Mouse (Mus musculus): ENCODE results near the gene Npr3. TPM values are rescaled to one million over a fixed set of nuclear protein-coding genes. Genes with fewer than 3 reads are reported as not detected.

The Npr3 gene
- not detected in 2 replicates for total RNA-seq (2017)

GRCm38 (mm10) chr15:11906571-11907531, at the start of gene Npr3:
Gene Npr3 (minus strand): TSS chr15:11907287.
- 0 out of 4 replicates have a peak, but pooled peaks of 1 of the 2 experiments have one; percentile 31 for ATAC-seq (replicated peaks in 1 of 2; ENCODE audit: insufficient read depth in 1 of 2, low FRiP score in 2 of 2, low TSS enrichment in 1 of 2, low read depth in 1 of 2, poor library complexity in 2 of 2, severe bottlenecking in 2 of 2)

- ATAC-seq (replicated peaks in 1 of 2; ENCODE audit: insufficient read depth in 1 of 2, low FRiP score in 2 of 2, low TSS enrichment in 1 of 2, low read depth in 1 of 2, poor library complexity in 2 of 2, severe bottlenecking in 2 of 2), result no peak
These were observed 49.0 kb upstream of the Npr3 start for GRCm38 (mm10) chr15:11956129-11956528.

GRCm38 (mm10) chr15:11954190-11954589, 47.1 kb upstream of the Npr3 start:
- no peak for ATAC-seq (replicated peaks in 1 of 2; ENCODE audit: insufficient read depth in 1 of 2, low FRiP score in 2 of 2, low TSS enrichment in 1 of 2, low read depth in 1 of 2, poor library complexity in 2 of 2, severe bottlenecking in 2 of 2)

DNA sequence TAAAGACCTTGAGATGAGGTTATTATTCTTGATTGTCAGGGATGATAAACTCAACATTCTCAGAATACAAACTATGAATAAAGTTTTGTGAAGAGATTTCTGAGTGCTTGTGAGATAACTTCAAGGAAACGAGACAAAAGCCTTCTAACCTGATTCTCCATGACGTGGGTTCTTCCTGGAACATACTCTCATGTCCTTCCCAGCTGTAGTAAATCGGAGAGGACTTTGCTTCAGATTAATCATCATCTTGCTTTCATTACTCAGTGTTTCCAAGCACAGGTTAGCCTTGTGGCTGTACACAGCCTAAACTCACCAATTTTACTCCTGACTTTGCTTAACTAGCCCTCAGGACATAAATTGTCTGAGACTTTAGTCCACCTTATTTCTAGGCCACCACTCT, 45.1 kb upstream of the Npr3 start:
- no peak for ATAC-seq (replicated peaks in 1 of 2; ENCODE audit: insufficient read depth in 1 of 2, low FRiP score in 2 of 2, low TSS enrichment in 1 of 2, low read depth in 1 of 2, poor library complexity in 2 of 2, severe bottlenecking in 2 of 2)

DNA sequence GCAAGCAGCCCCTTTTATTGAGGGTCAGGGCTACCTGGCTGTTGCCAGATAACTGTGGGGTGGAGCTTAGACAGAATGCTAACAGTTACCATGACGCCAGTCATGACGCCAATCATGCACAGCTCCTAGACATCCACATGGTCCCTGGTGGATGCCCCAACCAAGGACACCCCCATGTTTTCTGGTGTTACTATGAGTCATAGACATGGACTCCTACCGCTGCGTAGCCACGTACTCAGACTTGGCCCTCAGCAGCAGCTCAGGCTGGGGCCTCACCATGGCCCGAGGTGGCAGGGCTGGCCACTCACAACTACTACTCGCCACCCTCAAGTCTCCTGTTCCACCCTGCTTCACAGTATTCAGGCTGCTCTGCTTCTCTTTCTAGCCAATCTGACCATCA, 44.1 kb upstream of the Npr3 start:
- no peak for ATAC-seq (replicated peaks in 1 of 2; ENCODE audit: insufficient read depth in 1 of 2, low FRiP score in 2 of 2, low TSS enrichment in 1 of 2, low read depth in 1 of 2, poor library complexity in 2 of 2, severe bottlenecking in 2 of 2)

DNA sequence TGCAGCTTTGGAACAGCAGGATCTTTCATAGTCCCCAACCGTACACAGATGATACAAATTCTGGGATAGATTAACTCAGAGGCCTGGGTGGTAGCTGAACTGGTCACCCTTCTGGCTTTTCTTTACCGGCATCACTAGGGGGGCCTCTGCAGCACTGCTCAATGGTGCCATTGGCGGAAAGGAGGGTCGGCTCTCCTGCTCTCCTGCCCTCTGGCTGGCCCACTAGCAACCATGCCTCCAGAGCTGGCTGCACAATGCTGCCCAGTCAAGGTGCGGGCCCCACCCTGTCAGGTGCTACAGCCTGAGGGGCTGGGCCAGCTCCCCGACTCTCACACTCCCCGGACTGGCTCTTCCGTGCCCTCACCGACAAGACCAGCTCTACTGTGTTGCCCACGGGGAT, 43.1 kb upstream of the Npr3 start:
- no peak for ATAC-seq (replicated peaks in 1 of 2; ENCODE audit: insufficient read depth in 1 of 2, low FRiP score in 2 of 2, low TSS enrichment in 1 of 2, low read depth in 1 of 2, poor library complexity in 2 of 2, severe bottlenecking in 2 of 2)

GRCm38 (mm10) chr15:11949490-11949889, 42.4 kb upstream of the Npr3 start:
- ATAC-seq (replicated peaks in 1 of 2; ENCODE audit: insufficient read depth in 1 of 2, low FRiP score in 2 of 2, low TSS enrichment in 1 of 2, low read depth in 1 of 2, poor library complexity in 2 of 2, severe bottlenecking in 2 of 2), result no peak

- no peak for ATAC-seq (replicated peaks in 1 of 2; ENCODE audit: insufficient read depth in 1 of 2, low FRiP score in 2 of 2, low TSS enrichment in 1 of 2, low read depth in 1 of 2, poor library complexity in 2 of 2, severe bottlenecking in 2 of 2)
These were observed 33.8 kb upstream of the Npr3 start for GRCm38 (mm10) chr15:11940855-11941254.

DNA sequence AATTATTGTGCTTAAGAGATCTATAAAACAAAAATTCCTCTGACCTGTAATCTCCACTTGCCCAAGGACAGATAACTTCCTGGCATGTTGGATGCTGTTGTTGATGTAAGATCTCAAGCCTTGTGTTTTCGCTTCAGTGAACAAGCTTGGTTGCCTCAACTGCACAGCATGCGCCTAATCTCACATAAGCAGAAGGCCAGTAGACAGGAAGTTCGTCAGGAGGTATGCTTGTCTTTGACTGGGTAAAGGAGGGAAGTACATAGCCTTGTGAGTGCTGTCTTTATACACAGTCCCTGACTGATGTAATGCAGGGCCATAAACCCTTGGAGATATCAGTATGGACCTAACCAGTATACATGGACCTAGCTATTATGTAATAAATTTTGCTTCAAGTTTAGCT, 20.7 kb upstream of the Npr3 start:
- no peak for ATAC-seq (replicated peaks in 1 of 2; ENCODE audit: insufficient read depth in 1 of 2, low FRiP score in 2 of 2, low TSS enrichment in 1 of 2, low read depth in 1 of 2, poor library complexity in 2 of 2, severe bottlenecking in 2 of 2)

DNA sequence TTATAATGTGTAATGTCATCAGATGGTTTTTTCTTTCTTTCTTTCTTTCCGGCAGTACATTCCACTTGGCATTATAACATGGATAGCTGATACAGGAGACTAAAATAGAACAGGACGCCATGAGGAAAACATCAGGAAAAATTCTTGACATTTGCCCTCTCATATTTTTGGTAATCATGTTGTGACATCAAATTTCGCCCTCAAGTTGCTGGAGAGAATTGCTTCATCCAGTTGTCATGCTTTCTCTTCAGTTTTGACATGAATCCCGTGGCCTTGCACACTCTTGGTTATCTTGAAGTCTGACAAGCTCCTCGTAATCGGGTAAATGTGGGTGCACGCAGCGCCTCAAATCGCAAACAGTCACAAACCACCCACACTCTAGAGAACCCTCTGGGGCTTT, 7.0 kb upstream of the Npr3 start:
- ATAC-seq (replicated peaks in 1 of 2; ENCODE audit: insufficient read depth in 1 of 2, low FRiP score in 2 of 2, low TSS enrichment in 1 of 2, low read depth in 1 of 2, poor library complexity in 2 of 2, severe bottlenecking in 2 of 2), result no peak

DNA sequence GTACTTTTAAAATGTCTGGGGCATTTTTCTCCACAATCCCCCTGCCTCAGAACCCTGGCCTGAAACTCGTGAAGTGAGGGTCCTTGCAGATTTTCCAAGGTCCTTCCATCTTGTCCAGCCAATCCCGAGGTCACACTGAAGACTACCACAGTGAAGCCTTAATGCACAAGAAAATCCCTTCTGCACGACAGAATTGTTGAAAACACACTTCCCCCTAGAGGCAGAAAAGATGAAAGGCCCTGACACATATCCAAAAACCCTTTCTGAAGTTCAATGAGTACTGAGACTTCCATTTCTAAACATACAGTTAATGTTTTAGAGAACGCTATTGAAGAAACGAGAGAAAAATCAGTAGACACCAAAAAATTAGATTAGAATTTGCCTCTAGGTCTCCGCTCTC, 2.8 kb upstream of the Npr3 start:
- no peak for ATAC-seq (replicated peaks in 1 of 2; ENCODE audit: insufficient read depth in 1 of 2, low FRiP score in 2 of 2, low TSS enrichment in 1 of 2, low read depth in 1 of 2, poor library complexity in 2 of 2, severe bottlenecking in 2 of 2)

- no peak for ATAC-seq (replicated peaks in 1 of 2; ENCODE audit: insufficient read depth in 1 of 2, low FRiP score in 2 of 2, low TSS enrichment in 1 of 2, low read depth in 1 of 2, poor library complexity in 2 of 2, severe bottlenecking in 2 of 2)
These were observed 1.1 kb upstream of the Npr3 start for GRCm38 (mm10) chr15:11908166-11908565.

GRCm38 (mm10) chr15:11906021-11906570, 991 bp downstream of the Npr3 start:
- no peak for ATAC-seq (replicated peaks in 1 of 2; ENCODE audit: insufficient read depth in 1 of 2, low FRiP score in 2 of 2, low TSS enrichment in 1 of 2, low read depth in 1 of 2, poor library complexity in 2 of 2, severe bottlenecking in 2 of 2)

DNA sequence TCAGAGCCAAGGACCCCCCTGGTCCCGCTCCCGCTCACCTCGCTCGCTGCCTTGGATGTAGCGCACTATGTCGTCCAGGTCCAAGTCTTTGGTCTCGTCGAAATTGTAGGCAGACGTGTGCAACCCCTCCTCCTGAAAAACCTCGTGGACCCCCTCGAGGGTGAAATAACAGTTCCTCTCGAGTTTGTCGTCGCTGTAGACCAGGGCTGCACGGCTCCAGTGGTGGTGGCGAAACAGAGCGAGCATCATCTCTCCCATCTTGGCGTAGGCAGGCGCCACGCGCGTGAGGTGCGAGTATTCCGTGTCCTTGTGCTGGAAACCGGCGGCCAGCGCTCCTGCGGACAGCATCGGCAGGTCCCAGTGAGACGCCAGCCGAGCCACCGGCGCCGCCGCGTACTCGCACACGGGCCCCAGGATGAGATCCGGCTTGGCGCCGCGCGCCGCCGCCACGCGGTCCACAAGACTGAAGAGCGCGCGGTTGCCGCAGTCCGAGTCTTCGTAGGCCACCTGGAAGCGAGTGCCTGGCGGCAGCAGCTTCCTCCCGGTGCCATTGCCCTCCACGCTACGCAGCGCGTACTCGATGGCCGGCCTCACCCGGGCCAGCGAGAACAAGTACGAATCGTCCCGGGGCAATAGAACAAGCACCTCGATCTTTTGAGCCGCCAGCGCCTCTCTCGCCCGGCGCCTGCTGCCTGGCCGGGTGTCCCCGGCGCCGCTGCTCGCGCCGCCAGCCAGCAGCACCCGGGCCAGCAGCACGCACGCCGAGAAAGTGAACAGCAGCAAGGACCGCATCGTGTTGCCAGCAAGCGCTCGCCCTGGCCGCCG, 2.0 kb downstream of the Npr3 start:
- no peak for ATAC-seq (replicated peaks in 1 of 2; ENCODE audit: insufficient read depth in 1 of 2, low FRiP score in 2 of 2, low TSS enrichment in 1 of 2, low read depth in 1 of 2, poor library complexity in 2 of 2, severe bottlenecking in 2 of 2)

DNA sequence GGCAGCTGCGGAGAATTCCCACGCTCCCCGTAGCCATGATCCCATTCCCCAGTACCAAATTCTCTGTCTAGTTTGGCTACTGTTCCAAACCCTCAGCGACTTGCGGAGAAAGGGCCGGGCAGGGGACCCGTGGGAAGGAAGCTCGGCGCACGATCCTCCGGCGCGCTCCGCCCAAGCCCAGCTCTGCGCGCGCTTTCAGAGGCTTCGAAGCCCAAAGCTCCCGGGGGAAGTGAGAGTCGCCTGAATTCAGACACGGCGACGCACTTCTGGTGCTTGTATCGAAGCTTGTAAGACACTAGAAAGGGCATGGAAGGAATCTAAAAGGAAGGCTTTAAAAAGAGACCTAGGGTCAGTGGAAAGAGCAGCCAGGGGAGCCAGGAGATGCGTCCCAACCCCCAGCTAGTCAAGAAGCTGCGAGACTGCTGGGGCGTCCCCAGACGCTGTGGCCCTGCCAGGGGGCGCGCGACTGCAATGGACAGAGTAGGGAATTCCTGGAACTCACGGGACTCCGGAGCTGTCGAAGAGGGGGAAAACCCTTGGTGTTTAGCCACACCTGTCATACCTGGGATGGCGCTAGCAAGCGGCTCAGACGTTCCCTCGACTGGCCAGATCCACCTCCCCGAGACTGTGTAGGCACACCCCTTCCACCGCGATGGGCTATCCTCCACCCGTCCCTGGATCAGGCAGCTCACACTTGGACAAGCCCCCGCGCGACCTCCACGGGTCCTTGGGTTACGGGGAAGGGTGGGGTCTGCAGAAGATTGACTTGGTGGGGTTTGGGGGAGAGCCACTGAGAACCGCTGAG, 2.8 kb downstream of the Npr3 start:
- ATAC-seq (replicated peaks in 1 of 2; ENCODE audit: insufficient read depth in 1 of 2, low FRiP score in 2 of 2, low TSS enrichment in 1 of 2, low read depth in 1 of 2, poor library complexity in 2 of 2, severe bottlenecking in 2 of 2), result peak in 1 of 2 experiments; percentile 26; a peak in 1 of 4 replicates

GRCm38 (mm10) chr15:11903196-11904042, 3.7 kb downstream of the Npr3 start:
- no peak for ATAC-seq (replicated peaks in 1 of 2; ENCODE audit: insufficient read depth in 1 of 2, low FRiP score in 2 of 2, low TSS enrichment in 1 of 2, low read depth in 1 of 2, poor library complexity in 2 of 2, severe bottlenecking in 2 of 2)
